Mouse (Mus musculus) kidney, postnatal 0 days (tissue): Measurements from ENCODE around the gene Camkmt. TPM values are rescaled to one million over a fixed set of nuclear protein-coding genes. Genes with fewer than 3 reads are reported as not detected.
A peak's percentile ranks its signal among the peaks of the same experiment; 100 is the strongest.

Experiments
- ATAC-seq: fragments of 200-750 bp; cut with Nextera tagmentation; replicated peaks from 2 replicates; pipeline ENCODE4 v1.8.0; 2017; ENCODE audit warnings: low read depth, moderate number of reproducible peaks, moderate TSS enrichment, moderate library complexity; ENCODE audit not compliant: low FRiP score
- DNase-seq: peaks from one replicate; pipeline ENCODE4 v3.0.0-alpha.2; 2016; ENCODE audit warnings: low spot score
- H3K27ac ChIP-seq: fragments of 300-500 bp; sonication (generic); 2 replicates; pipeline ENCODE4 v1.5.1; 2014; ENCODE audit warnings: mild to moderate bottlenecking
- H3K27me3 ChIP-seq: fragments of 300-500 bp; sonication (generic); 2 replicates; pipeline ENCODE4 v1.6.1; 2014; ENCODE audit warnings: low read length, mixed read lengths; ENCODE audit not compliant: insufficient read depth
- H3K36me3 ChIP-seq: fragments of 300-500 bp; sonication (generic); 2 replicates; pipeline ENCODE4 v1.6.1; 2014; ENCODE audit warnings: low read length, mixed read lengths; ENCODE audit not compliant: insufficient read depth
- H3K4me1 ChIP-seq: fragments of 300-500 bp; sonication (generic); replicated peaks from 2 replicates; pipeline ENCODE4 v1.6.1; 2014; ENCODE audit warnings: antibody characterized with exemption, low read length, mixed read lengths; ENCODE audit not compliant: insufficient read depth
- H3K4me2 ChIP-seq: fragments of 300-500 bp; sonication (generic); 2 replicates; pipeline ENCODE4 v1.6.1; 2014; ENCODE audit warnings: mild to moderate bottlenecking, low read length, moderate library complexity, mixed read lengths
- H3K4me3 ChIP-seq: fragments of 300-500 bp; sonication (generic); replicated peaks from 2 replicates; pipeline ENCODE4 v1.5.1; 2014; ENCODE audit warnings: low read depth, low read length
- H3K9ac ChIP-seq: fragments of 300-500 bp; sonication (generic); 2 replicates; pipeline ENCODE4 v1.6.1; 2014; ENCODE audit warnings: low read depth, low read length
- H3K9me3 ChIP-seq: fragments of 300-500 bp; sonication (generic); replicated peaks from 2 replicates; pipeline ENCODE4 v1.6.1; 2016; ENCODE audit warnings: low read length, inconsistent platforms, mixed read lengths
- CTCF ChIP-seq: IDR thresholded peaks from 2 replicates; pipeline ENCODE4 v1.5.1; 2016; ENCODE audit warnings: antibody characterized with exemption, low read depth, mild to moderate bottlenecking, moderate library complexity
- WGBS: fragments of 180-500 bp; shearing (Covaris S2); extraction: QIAGEN DNeasy Blood & Tissue Kit; methylation state at CpG from one replicate; pipeline ENCODE4 v1.1.7; 2014; 5-methylcytosine and 5-hydroxymethylcytosine counted together
- polyA plus RNA-seq: library from polyadenylated mRNA; unstranded; fragments of >200 nt; fragmentation: Nextera tagmentation; extraction: Ambion mirVana; gene quantifications from 2 replicates; pipeline ENCODE4 v1.2.1, GENCODE M21; 2015

The Camkmt gene
- polyA plus RNA-seq, 1 experiment from 2014 or later = 14.4 TPM

DNA sequence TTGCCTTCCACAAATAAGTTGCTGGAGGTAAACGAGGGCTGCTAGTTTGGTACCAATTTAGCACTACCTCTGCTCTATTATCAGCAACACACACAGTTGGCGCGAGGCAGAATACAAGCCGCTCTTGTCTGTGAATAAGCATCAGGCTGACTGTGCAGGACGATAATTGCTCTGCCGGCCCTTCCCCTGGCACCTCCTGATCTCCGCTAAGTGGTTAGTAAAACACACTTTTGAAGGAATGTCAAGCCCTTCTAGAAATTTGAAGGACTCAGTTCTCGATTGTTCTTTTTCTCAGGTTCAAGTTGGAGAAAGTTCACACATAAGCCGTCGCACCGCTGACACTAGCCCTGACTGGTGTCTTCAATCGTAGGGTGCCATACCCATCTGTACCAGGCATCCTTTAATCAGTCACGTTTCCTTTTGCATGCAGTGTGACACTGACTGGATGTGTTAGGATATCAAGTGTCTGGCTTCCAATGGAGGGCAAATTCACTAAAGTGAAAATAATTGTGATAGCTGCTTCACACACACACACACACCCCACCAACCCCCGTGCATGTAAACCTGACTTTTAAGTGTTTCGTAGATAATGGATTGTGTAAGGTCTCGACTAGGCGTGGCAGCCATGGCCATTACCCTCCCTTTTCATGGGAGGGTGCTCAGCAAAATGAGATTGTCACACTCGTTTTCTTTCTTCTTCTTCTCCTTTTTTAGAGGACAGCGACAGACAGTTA is 283.9 kb downstream of the Camkmt start:
- DNase-seq (no peak), ATAC-seq (no peak)
- TF ChIP-seq CTCF = no peak
- Histone ChIP-seq H3K4me3 (no peak overlapping the region), H3K36me3 (no peaks in the 10 kb centered on the region), H3K27ac (no peak overlapping the region), H3K4me2 (no peak overlapping the region), H3K9ac (no peak overlapping the region), H3K27me3 (no peaks in the 10 kb centered on the region), H3K9me3 (no peaks in the 10 kb centered on the region), H3K4me1 (no peaks in the 10 kb centered on the region)
- 80% methylated on average over 19 of the region's 19 CpGs for WGBS

- no peak for TF ChIP-seq CTCF
- WGBS = 58% methylated on average over 8 of the region's 8 CpGs
- ATAC-seq = no peak
- H3K9me3 ChIP-seq = no peaks in the 10 kb centered on the region
- H3K27me3 ChIP-seq = no peaks in the 10 kb centered on the region
- H3K4me2 ChIP-seq = no peak overlapping the region
- H3K27ac ChIP-seq = no peak overlapping the region
- H3K4me1 ChIP-seq = no peaks in the 10 kb centered on the region
- no peak overlapping the region for H3K4me3 ChIP-seq
- no peak overlapping the region for H3K9ac ChIP-seq
- H3K36me3 ChIP-seq = no peaks in the 10 kb centered on the region
- DNase-seq = no peak
Measured at GRCm38 (mm10) chr17:85374834-85375176, 284.5 kb downstream of the Camkmt start.

DNA sequence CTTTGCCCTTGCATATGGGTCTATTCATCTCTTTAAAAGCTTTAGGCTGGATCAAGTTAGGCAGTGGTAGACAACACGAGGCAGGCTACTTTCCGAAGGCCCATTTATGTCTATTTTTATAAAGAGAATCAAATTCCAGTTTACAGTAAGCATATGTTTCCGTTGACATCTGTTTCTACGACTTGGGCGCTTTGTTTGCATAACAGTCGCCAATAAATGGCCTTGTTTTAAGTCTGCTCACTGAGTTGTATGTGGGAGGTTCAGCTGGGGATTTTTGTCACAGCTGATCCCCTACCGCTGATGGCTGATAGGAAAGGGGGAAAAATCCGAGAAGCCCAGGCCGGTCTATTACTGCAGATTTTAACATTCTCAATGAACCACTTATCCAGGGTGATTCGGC is 285.2 kb downstream of the Camkmt start:
- peak; percentile 35 for DNase-seq
- ATAC-seq = no peak
- Histone ChIP-seq H3K9me3 (no peaks in the 10 kb centered on the region), H3K4me3 (no peak overlapping the region), H3K4me1 (no peaks in the 10 kb centered on the region), H3K27ac (no peak overlapping the region), H3K27me3 (no peaks in the 10 kb centered on the region), H3K4me2 (no peak overlapping the region), H3K9ac (no peak overlapping the region), H3K36me3 (no peaks in the 10 kb centered on the region)
- WGBS = 38% methylated on average over 10 of the region's 10 CpGs
- TF ChIP-seq CTCF = no peak

- DNase-seq (peak; percentile 26), ATAC-seq (no peak)
- Histone ChIP-seq H3K27ac (no peak overlapping the region), H3K9ac (no peak overlapping the region), H3K4me3 (no peak overlapping the region), H3K27me3 (no peaks in the 10 kb centered on the region), H3K9me3 (no peaks in the 10 kb centered on the region), H3K4me2 (no peak overlapping the region), H3K4me1 (no peaks in the 10 kb centered on the region), H3K36me3 (no peaks in the 10 kb centered on the region)
- WGBS = 54% methylated on average over 8 of the region's 8 CpGs
- TF ChIP-seq CTCF = no peak
Measured at GRCm38 (mm10) chr17:85377496-85377895, 287.1 kb downstream of the Camkmt start.

- H3K4me3 ChIP-seq = no peak overlapping the region
- H3K27ac ChIP-seq = no peak overlapping the region
- no peak overlapping the region for H3K4me2 ChIP-seq
- no peaks in the 10 kb centered on the region for H3K9me3 ChIP-seq
- H3K36me3 ChIP-seq = no peaks in the 10 kb centered on the region
- no peak for ATAC-seq
- no peak overlapping the region for H3K9ac ChIP-seq
- H3K27me3 ChIP-seq = no peaks in the 10 kb centered on the region
- no peaks in the 10 kb centered on the region for H3K4me1 ChIP-seq
- no peak for DNase-seq
- TF ChIP-seq CTCF = no peak
- WGBS = 69% methylated on average over 7 of the region's 7 CpGs
Measured at GRCm38 (mm10) chr17:85379101-85379500, 288.7 kb downstream of the Camkmt start.

DNA sequence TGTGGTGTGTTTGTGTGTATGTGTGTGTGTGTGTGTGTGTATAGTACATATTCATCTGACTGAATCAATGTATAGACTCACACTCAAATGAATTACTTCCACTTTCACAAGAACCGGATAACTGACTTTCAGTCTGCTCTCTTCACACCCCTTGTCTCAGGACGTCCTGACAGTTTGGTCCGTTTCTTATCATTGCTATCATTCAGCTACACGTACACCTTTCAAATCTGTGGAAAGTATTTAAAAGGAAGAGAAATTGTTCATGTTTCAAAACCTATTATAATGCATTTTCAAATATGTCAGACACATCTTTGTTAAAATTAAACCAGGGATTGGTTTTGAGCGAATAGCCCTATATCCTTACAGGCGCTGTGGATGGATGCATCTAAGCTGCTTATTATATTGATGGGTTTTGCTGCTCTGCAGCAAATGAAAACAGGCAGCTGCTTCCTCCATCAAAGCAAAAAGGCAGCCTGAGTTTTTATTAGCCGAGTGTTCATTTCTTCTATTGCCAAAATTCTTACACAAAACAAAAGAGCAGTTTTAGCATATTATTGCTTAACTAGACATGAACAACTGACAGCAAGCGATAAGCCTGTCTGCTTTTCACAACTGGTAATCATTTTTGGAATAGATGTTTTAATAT is 291.3 kb downstream of the Camkmt start:
- no peak overlapping the region for H3K27ac ChIP-seq
- no peaks in the 10 kb centered on the region for H3K4me1 ChIP-seq
- H3K4me2 ChIP-seq = no peak overlapping the region
- TF ChIP-seq CTCF = no peak
- ATAC-seq = no peak
- peak; percentile 31 for DNase-seq
- 70% methylated on average over 8 of the region's 8 CpGs for WGBS
- no peaks in the 10 kb centered on the region for H3K9me3 ChIP-seq
- H3K9ac ChIP-seq = no peak overlapping the region
- H3K36me3 ChIP-seq = no peaks in the 10 kb centered on the region
- no peaks in the 10 kb centered on the region for H3K27me3 ChIP-seq
- H3K4me3 ChIP-seq = no peak overlapping the region
